Mouse (Mus musculus) lung, adult 2 months (tissue): ENCODE measurements at regions not wholly inside any gene's neighbourhood (a gene's known extent, or its start where the extent isn't known, plus 50 kb on each side); places are given as distances from the start of the nearest gene placed in this dataset.

Source experiments
- CTCF ChIP-seq: fragments of 200-500 bp; IDR thresholded peaks from 2 replicates; pipeline ENCODE4 v1.5.1; 2011; ENCODE audit warnings: mild to moderate bottlenecking, low read length, control low read depth; ENCODE audit not compliant: insufficient read depth
- POLR2A ChIP-seq: fragments of 200-500 bp; IDR thresholded peaks from 2 replicates; pipeline ENCODE4 v1.6.1; 2011; ENCODE audit warnings: low read depth, mild to moderate bottlenecking, control low read depth, low read length, borderline replicate concordance; ENCODE audit errors: extremely low read depth

- TF ChIP-seq CTCF (no peak), POLR2A (no peak)
Observed at GRCm38 (mm10) chr12:16260501-16260900, 350.3 kb downstream of the Lpin1 start.
